Mouse (Mus musculus) c-Kit-positive CD71-negative TER-119-negative erythroid progenitor cells, embryonic 14.5 days (primary cell): ENCODE measurements around the gene Agap3.

Experiments used
- DNase-seq: peaks from one replicate; pipeline ENCODE4 v3.0.0-alpha.2; 2013; ENCODE audit warnings: low read depth

Gene Agap3

GRCm38 (mm10) chr5:24523806-24524205, 71.8 kb downstream of the Agap3 start:
- DNase-seq = no peak

DNA sequence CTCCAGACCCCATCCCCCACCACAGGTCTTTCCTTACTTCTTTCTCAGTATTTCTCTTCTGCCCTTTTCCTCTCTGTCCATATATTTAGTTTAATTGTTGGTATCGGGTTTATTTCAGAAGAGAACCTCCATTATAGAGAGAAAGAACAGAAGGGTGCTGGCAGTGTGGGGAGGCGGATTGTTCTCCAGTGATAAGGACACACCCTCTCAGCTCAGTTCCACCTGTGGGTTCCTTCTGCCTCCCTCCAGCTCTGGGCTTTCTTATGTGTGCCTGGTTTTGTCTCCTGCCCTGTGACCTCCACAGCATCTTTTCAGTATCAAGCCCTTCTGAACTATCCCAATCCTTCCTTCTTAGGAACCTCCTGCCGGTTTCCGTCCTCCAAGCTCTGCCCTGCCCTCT, 72.5 kb downstream of the Agap3 start:
- DNase-seq = no peak

DNA sequence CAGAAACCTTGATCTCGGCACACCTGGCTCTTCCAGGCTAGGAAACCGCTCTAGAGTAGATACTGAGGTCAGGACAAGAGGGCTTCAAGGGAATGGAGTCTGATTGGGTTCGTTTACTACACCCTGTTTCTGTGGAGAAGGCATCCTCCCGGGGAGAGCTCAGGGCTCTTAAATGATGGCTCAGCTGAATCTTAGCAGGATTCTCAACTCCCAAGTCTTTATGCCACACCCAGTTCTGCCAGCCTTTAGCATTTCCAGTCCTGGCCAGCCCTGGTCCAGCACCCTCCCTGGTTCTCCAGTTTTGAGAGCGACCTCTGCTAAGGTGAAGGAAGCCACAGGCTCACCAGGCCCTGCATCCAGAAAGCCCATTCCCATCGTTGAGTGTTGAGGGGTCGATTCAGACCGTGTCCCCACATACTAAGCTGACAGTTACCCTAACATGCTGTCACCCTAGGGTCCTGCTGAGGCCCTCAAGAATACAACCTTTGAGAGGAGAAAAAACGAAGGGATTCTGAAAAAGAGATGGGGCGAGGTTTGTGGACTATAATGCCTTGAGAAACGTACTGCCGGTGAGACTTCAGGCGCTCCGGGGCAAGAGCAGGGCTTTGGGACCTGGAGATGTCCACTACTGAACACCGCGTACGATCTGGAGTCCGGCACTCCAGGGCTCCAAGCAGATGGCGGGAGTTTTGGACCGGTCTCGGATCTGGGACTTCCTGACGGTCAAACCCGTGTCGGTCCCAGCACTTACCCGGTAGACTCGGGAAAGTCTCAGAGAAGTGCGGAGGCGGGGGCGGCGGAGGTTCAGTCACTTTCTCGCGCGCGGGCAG, 73.6 kb downstream of the Agap3 start:
- no peak for DNase-seq

GRCm38 (mm10) chr5:24526190-24526888, 74.4 kb downstream of the Agap3 start:
- DNase-seq = no peak

GRCm38 (mm10) chr5:24526889-24527230, 74.9 kb downstream of the Agap3 start, which contains the start of gene Gbx1:
Gene Gbx1, minus strand, starts transcription at chr5:24527202.
- DNase-seq = no peak

DNA sequence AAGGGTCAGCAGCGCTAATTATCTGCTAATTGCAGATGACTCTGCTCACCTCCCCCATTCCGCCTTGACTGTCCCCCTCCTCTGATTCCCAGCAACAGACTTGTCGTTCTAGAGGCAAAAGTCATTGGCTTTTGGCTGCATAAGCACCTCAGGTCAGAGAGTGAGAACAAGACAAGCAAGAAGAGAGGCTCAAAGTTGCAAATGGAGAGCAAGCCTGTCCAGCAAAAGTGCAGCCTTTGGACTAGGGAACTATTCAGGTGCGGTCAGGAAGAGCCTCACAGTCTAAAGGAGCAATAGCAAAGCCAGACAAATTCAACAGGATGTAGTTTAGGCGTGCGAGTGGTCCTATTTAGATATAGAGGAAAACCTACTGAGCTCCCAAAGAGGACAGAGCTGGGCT, 75.8 kb downstream of the Agap3 start:
- no peak for DNase-seq

GRCm38 (mm10) chr5:24530042-24530689, 78.2 kb downstream of the Agap3 start:
- DNase-seq = peak; percentile 87

GRCm38 (mm10) chr5:24533391-24533790, 81.4 kb downstream of the Agap3 start:
- DNase-seq = no peak

DNA sequence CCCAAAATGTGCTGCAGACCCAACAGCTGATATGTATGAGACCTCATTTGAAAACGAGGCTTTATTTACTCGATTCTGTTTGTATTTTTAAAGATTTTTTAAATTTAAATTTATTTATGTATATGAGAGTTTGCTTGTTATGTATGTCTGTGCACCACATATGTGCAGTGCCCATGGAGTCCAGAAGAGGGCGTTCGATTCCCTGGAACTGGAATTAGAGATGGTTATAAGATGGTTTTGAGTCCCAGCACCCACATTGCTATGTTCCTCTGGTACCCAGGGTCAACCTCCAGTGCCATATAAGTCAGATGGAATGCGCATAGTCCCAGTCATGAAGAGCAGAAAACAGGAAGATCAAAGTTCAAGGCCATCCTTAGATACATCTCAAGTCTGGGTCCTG, 82.3 kb downstream of the Agap3 start:
- no peak for DNase-seq

DNA sequence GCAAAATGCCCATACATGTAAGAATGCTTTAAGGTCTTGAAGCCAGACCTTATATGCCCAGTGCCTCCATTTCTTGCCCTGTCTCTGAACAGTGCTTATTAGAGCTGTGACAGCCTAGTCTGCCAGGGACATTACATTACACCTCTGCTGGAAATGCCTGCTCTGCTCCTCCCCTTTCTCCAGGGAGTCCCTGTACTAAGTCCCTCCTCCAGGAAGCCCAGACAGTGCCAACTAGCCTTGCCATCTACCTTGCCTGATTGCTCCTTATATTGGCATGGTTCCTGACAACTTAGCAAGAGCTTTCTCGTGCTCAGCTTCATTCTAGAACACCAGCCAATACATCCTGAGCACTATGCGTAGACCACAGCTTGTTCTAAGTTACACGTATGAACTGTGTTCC, 83.8 kb downstream of the Agap3 start:
- DNase-seq = no peak

DNA sequence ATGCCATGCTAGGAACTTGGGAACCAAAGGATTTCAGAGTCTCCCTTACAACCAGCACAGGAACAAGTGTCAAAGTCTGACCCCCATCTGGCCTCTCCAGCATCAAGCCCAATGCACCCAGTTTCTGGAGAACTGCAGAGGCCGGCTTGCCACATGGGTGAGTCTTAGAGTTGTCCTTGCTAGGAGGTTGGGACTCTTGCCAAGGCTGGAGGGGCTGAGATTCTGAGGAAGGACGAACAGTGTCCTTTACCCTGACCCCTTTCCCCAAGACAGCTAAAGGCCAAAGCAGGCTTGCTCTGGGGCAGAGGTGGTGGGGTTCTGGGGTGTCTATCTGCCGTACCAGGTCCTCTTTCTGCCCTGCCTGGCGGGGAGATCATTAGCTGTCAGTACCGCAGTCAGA, 84.5 kb downstream of the Agap3 start:
- no peak for DNase-seq

GRCm38 (mm10) chr5:24537618-24538017, 85.6 kb downstream of the Agap3 start:
- DNase-seq = no peak

GRCm38 (mm10) chr5:24539571-24540296, 87.8 kb downstream of the Agap3 start:
- no peak for DNase-seq

DNA sequence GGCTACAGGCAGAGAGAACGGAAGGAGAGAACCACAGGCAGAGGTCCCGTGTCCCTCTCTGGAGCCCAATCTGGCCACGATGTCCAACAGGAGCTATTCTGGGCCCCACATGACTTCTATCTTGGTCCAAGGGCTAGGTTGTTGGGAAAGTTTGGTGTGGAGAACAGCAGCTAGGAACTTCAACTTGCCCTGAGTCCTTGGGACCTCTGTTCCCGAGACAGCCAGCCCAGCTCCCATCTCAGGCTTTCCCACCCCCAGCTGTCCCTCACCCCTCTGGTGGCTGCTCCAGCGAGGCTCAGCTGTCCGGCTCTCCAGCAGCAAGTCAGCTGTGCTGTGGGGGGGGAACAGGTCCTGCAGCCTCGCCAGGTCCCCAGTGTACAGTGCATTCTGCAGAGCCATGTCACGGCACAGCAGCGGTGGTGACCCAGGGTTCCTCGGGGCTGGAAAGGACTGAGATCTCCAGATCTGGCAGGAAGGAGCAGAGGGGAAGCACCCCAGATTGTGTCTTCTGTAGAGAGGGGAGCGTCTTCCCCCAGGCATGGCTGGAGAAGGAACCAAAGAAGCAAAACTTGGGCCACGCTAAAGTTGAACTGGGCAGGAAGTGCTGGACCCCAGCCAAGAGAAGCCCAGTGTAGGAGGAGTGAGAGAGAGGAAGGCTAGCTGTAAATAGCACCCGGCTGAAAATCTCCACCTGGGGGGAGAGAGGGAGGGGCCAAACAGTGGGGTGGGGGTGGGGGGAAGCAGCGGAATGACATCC, 88.6 kb downstream of the Agap3 start, which contains the start of gene Asb10:
Gene Asb10, minus strand, starts transcription at position 592 of the 757 bp plus-strand sequence.
- no peak for DNase-seq

- no peak for DNase-seq
These were observed 89.2 kb downstream of the Agap3 start for GRCm38 (mm10) chr5:24541144-24541569.

DNA sequence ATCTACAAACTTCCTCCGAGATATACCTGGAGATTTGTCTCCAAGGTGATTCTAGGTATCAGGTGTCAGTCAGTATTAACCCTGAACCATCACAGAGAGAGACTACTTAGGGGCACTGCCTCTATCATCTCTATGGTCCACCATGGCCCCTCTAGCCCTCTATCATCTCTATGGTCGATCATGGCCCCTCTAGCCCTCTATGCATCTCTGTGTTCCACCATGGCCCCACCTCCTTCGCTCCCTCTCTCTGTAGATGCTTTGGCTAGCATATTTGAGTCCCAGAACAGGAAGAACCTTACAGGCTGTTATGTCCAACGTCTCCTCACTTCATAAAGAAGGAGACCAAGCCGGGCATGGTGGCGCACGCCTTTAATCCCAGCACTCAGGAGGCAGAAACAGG, 90.7 kb downstream of the Agap3 start:
- DNase-seq = no peak

GRCm38 (mm10) chr5:24550598-24551316, 98.8 kb downstream of the Agap3 start:
- no peak for DNase-seq

DNA sequence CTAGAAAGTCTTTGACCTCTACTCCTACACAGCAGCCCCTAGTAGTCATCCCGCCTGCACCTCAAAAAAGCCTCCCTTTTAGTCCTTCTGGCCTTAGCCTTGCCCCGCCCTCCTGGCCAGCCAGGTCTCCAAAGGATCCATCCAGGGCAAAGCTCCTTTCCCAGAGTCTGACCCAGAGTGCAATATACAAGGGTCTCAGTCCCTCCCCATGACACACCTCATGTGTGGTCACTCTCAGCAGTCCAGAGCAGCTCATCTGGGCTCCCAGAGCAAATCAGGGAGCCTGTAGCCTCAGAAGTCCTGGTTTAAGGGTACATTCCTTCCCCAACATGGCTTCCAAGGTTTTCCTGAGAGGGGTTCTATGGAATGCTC, 99.3 kb downstream of the Agap3 start:
- DNase-seq = no peak
